Mouse (Mus musculus): ENCODE data around the gene Aspn.

The Aspn gene

GRCm38 (mm10) chr13:49583859-49584258, 39.6 kb downstream of the Aspn start:
- intact Hi-C loops (cut with DNase I) = no loop called here

GRCm38 (mm10) chr13:49584307-49585005, 40.2 kb downstream of the Aspn start:
- intact Hi-C loops (cut with DNase I) = no loop called here

GRCm38 (mm10) chr13:49586062-49586461, 41.8 kb downstream of the Aspn start:
- intact Hi-C loops (cut with DNase I) = no loop called here

GRCm38 (mm10) chr13:49602541-49602940, 58.3 kb downstream of the Aspn start:
- intact Hi-C loops (cut with DNase I) = loop anchor here (5.0 kb wide), 1 partner anchor 35 kb away; no protein-coding TSS in a partner anchor

GRCm38 (mm10) chr13:49603603-49604002, 59.4 kb downstream of the Aspn start:
- intact Hi-C loops (cut with DNase I) = loop anchor here (5.0 kb wide), 1 partner anchor 36 kb away; no protein-coding TSS in a partner anchor

GRCm38 (mm10) chr13:49607714-49608113, 63.5 kb downstream of the Aspn start, which contains the start of gene Ogn:
TSS of gene Ogn (plus strand) at chr13:49608046.
- intact Hi-C loops (cut with DNase I) = no loop called here

- intact Hi-C loops (cut with DNase I) = no loop called here
These were observed 64.5 kb downstream of the Aspn start for GRCm38 (mm10) chr13:49608589-49609322.

- intact Hi-C loops (cut with DNase I) = no loop called here
These were observed 72.8 kb downstream of the Aspn start for GRCm38 (mm10) chr13:49617021-49617420.

Measured in adrenal gland (tissue).